Mouse (Mus musculus) stomach, postnatal 0 days (tissue): ENCODE data around the gene Car2. TPM values are rescaled to one million over a fixed set of nuclear protein-coding genes. Genes with fewer than 3 reads are reported as not detected.

Experiments
- ATAC-seq: fragments of 200-750 bp; cut with Nextera tagmentation; 2 replicates; pipeline ENCODE4 v1.8.0; 2017; ENCODE audit not compliant: low FRiP score, low TSS enrichment
- DNase-seq: peaks from one replicate; pipeline ENCODE4 v3.0.0-alpha.2; 2016; ENCODE audit warnings: low spot score
- H3K27ac ChIP-seq: fragments of 300-500 bp; sonication (generic); replicated peaks from 2 replicates; pipeline ENCODE4 v1.5.1; 2014; ENCODE audit warnings: mild to moderate bottlenecking, control low read depth
- H3K27me3 ChIP-seq: fragments of 300-500 bp; sonication (generic); 2 replicates; pipeline ENCODE4 v1.6.1; 2014; ENCODE audit warnings: low read length; ENCODE audit not compliant: control insufficient read depth, insufficient read depth
- H3K36me3 ChIP-seq: fragments of 300-500 bp; sonication (generic); 2 replicates; pipeline ENCODE4 v1.6.1; 2014; ENCODE audit warnings: low read length, mixed read lengths; ENCODE audit not compliant: control insufficient read depth, insufficient read depth
- H3K4me1 ChIP-seq: fragments of 300-500 bp; sonication (generic); replicated peaks from 2 replicates; pipeline ENCODE4 v1.6.1; 2014; ENCODE audit warnings: antibody characterized with exemption; ENCODE audit not compliant: control insufficient read depth, insufficient read depth
- H3K4me2 ChIP-seq: fragments of 300-500 bp; sonication (generic); replicated peaks from 2 replicates; pipeline ENCODE4 v1.6.1; 2014; ENCODE audit warnings: low read depth, mild to moderate bottlenecking, control low read depth, moderate library complexity
- H3K4me3 ChIP-seq: fragments of 300-500 bp; sonication (generic); 2 replicates; pipeline ENCODE4 v1.5.1; 2014; ENCODE audit warnings: low read depth, low read length, control low read depth
- H3K9ac ChIP-seq: fragments of 300-500 bp; sonication (generic); 2 replicates; pipeline ENCODE4 v1.6.1; 2014; ENCODE audit warnings: mild to moderate bottlenecking, low read length, control low read depth, mixed read lengths
- H3K9me3 ChIP-seq: fragments of 300-500 bp; sonication (generic); 2 replicates; pipeline ENCODE4 v1.6.1; 2016; ENCODE audit warnings: low read length; ENCODE audit not compliant: control insufficient read depth
- CTCF ChIP-seq: IDR thresholded peaks from 2 replicates; pipeline ENCODE4 v1.5.1; 2016; ENCODE audit warnings: antibody characterized with exemption, low read depth, mild to moderate bottlenecking, moderate library complexity
- EP300 ChIP-seq: optimal IDR thresholded peaks from 2 replicates; pipeline ENCODE3; 2016; ENCODE audit warnings: antibody characterized with exemption
- WGBS: fragments of 180-500 bp; shearing (Covaris S2); extraction: QIAGEN DNeasy Blood & Tissue Kit; methylation state at CpG from one replicate; pipeline ENCODE4 v1.1.7; 2014; 5-methylcytosine and 5-hydroxymethylcytosine counted together
- polyA plus RNA-seq: library from polyadenylated mRNA; unstranded; fragments of >200 nt; fragmentation: Nextera tagmentation; extraction: Ambion mirVana; gene quantifications from 2 replicates; pipeline ENCODE4 v1.2.1, GENCODE M21; 2015

The Car2 gene
- polyA plus RNA-seq, 1 experiment from 2014 or later: 937 TPM

- Histone ChIP-seq H3K9me3 (no peaks in the 10 kb centered on the region), H3K4me2 (peak within 1 kb of the TSS; percentile 58), H3K27me3 (no peaks in the 10 kb centered on the region), H3K36me3 (no peaks in the 10 kb centered on the region), H3K4me1 (no peaks in the 10 kb centered on the region; the same call in 1 of the 2 replicates), H3K4me3 (peak within 1 kb of the TSS; percentile 33), H3K27ac (no peak within 1 kb of the TSS), H3K9ac (peak within 1 kb of the TSS; percentile 23; the same call in 1 of the 2 replicates)
- TF ChIP-seq EP300 (no peak), CTCF (no peak)
- 5% methylated on average over 18 of the region's 18 CpGs for WGBS
- ATAC-seq (peak; percentile 47; the same call in 1 of the 2 replicates), DNase-seq (peak; percentile 21)
These were observed 22.9 kb upstream of the Car2 start, which contains the start of gene Car3 for GRCm38 (mm10) chr3:14863022-14863711. TSS of gene Car3 (plus strand) at chr3:14863512.

GRCm38 (mm10) chr3:14863922-14864321, 22.2 kb upstream of the Car2 start:
- WGBS: 89% methylated on average over 2 of the region's 2 CpGs

GRCm38 (mm10) chr3:14865941-14866340, 20.1 kb upstream of the Car2 start:
- H3K4me3 ChIP-seq: no peak overlapping the region
- H3K4me1 ChIP-seq: no peaks in the 10 kb centered on the region; the same call in 1 of the 2 replicates
- no peak overlapping the region for H3K9ac ChIP-seq
- DNase-seq (no peak), ATAC-seq (no peak)
- no peak overlapping the region for H3K27ac ChIP-seq
- H3K27me3 ChIP-seq: no peaks in the 10 kb centered on the region
- 64% methylated on average over 2 of the region's 2 CpGs for WGBS
- TF ChIP-seq CTCF: no peak
- TF ChIP-seq EP300: no peak
- no peaks in the 10 kb centered on the region for H3K36me3 ChIP-seq
- H3K9me3 ChIP-seq: no peaks in the 10 kb centered on the region
- no peak overlapping the region for H3K4me2 ChIP-seq

More at GRCm38 (mm10) chr3:14863922-14864321, 22.2 kb upstream of the Car2 start:
- Histone ChIP-seq H3K9me3 (no peaks in the 10 kb centered on the region), H3K9ac (no peak overlapping the region), H3K4me2 (no peak overlapping the region), H3K27ac (no peak overlapping the region), H3K4me3 (no peak overlapping the region), H3K4me1 (no peaks in the 10 kb centered on the region; the same call in 1 of the 2 replicates), H3K36me3 (no peaks in the 10 kb centered on the region), H3K27me3 (no peaks in the 10 kb centered on the region)
- TF ChIP-seq EP300 (no peak), CTCF (no peak)
- DNase-seq: no peak
- no peak for ATAC-seq

- no peaks in the 10 kb centered on the region for H3K36me3 ChIP-seq
- no peak overlapping the region for H3K9ac ChIP-seq
- TF ChIP-seq EP300 (no peak), CTCF (peak; percentile 83)
- peak overlapping the region; percentile 39 for H3K4me2 ChIP-seq
- no peaks in the 10 kb centered on the region for H3K27me3 ChIP-seq
- no peaks in the 10 kb centered on the region for H3K9me3 ChIP-seq
- DNase-seq (peak; percentile 76), ATAC-seq (peak; percentile 80)
- WGBS: 28% methylated on average over 11 of the region's 11 CpGs
- H3K4me1 ChIP-seq: no peaks in the 10 kb centered on the region
- no peak overlapping the region for H3K27ac ChIP-seq
- H3K4me3 ChIP-seq: no peak overlapping the region
These were observed 16.3 kb upstream of the Car2 start for GRCm38 (mm10) chr3:14869779-14870178.

GRCm38 (mm10) chr3:14870528-14870927, 15.5 kb upstream of the Car2 start:
- Histone ChIP-seq H3K27ac (no peak overlapping the region), H3K4me2 (no peak overlapping the region), H3K9me3 (no peaks in the 10 kb centered on the region), H3K4me1 (no peaks in the 10 kb centered on the region), H3K36me3 (no peaks in the 10 kb centered on the region), H3K9ac (no peak overlapping the region), H3K4me3 (no peak overlapping the region), H3K27me3 (no peaks in the 10 kb centered on the region)
- TF ChIP-seq EP300: no peak
- TF ChIP-seq CTCF: no peak
- DNase-seq (no peak), ATAC-seq (no peak)
- 44% methylated on average over 1 of the region's 1 CpGs for WGBS

GRCm38 (mm10) chr3:14871386-14871785, 14.7 kb upstream of the Car2 start:
- DNase-seq (no peak), ATAC-seq (no peak)
- H3K4me3 ChIP-seq: no peak overlapping the region
- WGBS: 68% methylated on average over 7 of the region's 7 CpGs
- no peak overlapping the region for H3K27ac ChIP-seq
- no peak overlapping the region for H3K4me2 ChIP-seq
- H3K4me1 ChIP-seq: no peaks in the 10 kb centered on the region
- no peak overlapping the region for H3K9ac ChIP-seq
- no peaks in the 10 kb centered on the region for H3K36me3 ChIP-seq
- H3K9me3 ChIP-seq: no peaks in the 10 kb centered on the region
- H3K27me3 ChIP-seq: no peaks in the 10 kb centered on the region
- TF ChIP-seq EP300: no peak
- peak; percentile 31 for TF ChIP-seq CTCF
